Mouse (Mus musculus) WW6 (cell line): Measurements from ENCODE around the gene Zdhhc21.

ENCODE experiments used
- DNase-seq: peaks from one replicate; pipeline ENCODE4 v3.0.0-alpha.2; 2013; ENCODE audit warnings: low read depth, low spot score

Gene Zdhhc21

GRCm38 (mm10) chr4:82859131-82860125, at the start of gene Zdhhc21:
Gene Zdhhc21, minus strand, starts transcription at chr4:82859958.
- peak; percentile 31 for DNase-seq

GRCm38 (mm10) chr4:82895227-82895626, 35.5 kb upstream of the Zdhhc21 start:
- DNase-seq = no peak

DNA sequence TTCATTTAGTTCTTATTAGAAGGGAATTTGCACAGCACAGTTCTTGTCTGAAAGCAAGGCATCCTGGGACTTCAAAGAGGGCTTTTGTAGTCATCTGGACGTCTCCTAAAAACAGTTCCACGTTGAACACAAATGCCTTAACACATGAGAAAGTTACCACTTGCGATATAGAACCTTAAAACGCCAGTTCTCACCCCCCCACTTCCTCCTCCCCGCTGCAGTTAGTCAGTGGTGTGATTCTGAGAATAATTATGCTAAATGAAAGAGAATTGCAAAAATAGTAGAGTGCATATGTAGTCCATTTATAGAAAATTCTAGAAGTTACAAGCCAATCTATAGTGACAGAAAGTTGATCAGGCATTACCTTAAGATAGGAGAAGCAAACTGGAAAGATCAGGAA, 32.5 kb upstream of the Zdhhc21 start:
- DNase-seq = no peak

- DNase-seq = no peak
Measured at GRCm38 (mm10) chr4:82891566-82891965, 31.8 kb upstream of the Zdhhc21 start.

- DNase-seq = no peak
Measured at GRCm38 (mm10) chr4:82891049-82891448, 31.3 kb upstream of the Zdhhc21 start.

DNA sequence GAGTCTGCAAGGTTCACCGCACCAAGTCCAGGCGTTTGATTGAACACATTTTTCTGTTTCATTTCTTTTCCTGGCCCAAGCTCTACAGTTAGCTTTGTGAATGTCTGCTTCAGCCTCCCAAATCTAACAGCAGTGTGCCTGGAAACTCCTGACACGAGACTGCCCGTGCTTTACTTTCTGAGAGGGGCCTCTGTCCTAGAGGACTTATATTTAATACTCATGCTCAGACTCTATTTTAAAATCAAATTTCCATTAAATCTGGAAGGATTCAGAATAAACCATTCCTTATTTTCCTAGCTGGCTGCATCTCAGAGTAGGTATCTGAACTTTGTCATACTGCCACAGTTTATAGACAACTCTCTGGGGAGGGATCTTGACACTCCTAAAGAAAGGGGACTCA, 30.8 kb upstream of the Zdhhc21 start:
- no peak for DNase-seq

DNA sequence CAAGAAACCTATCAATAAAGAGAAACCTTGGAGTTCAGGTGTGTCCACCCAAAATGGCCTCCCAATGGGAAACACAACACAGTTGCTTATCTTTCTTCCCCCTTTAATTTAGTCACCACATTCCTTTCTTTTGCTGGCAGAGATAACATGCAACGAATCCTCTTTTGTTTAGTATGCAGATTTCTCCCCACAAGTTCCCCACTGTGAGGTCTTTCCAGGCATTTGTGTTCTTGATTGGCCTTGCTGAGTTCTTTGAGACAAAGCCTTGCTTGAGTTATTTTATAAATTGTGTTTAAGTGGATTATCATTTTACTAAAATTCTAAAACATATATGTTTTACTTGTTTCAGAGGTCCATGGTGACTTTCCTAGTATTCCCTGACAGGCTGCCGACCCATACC, 26.4 kb upstream of the Zdhhc21 start:
- DNase-seq = no peak

GRCm38 (mm10) chr4:82885535-82885913, 25.8 kb upstream of the Zdhhc21 start:
- DNase-seq = no peak

DNA sequence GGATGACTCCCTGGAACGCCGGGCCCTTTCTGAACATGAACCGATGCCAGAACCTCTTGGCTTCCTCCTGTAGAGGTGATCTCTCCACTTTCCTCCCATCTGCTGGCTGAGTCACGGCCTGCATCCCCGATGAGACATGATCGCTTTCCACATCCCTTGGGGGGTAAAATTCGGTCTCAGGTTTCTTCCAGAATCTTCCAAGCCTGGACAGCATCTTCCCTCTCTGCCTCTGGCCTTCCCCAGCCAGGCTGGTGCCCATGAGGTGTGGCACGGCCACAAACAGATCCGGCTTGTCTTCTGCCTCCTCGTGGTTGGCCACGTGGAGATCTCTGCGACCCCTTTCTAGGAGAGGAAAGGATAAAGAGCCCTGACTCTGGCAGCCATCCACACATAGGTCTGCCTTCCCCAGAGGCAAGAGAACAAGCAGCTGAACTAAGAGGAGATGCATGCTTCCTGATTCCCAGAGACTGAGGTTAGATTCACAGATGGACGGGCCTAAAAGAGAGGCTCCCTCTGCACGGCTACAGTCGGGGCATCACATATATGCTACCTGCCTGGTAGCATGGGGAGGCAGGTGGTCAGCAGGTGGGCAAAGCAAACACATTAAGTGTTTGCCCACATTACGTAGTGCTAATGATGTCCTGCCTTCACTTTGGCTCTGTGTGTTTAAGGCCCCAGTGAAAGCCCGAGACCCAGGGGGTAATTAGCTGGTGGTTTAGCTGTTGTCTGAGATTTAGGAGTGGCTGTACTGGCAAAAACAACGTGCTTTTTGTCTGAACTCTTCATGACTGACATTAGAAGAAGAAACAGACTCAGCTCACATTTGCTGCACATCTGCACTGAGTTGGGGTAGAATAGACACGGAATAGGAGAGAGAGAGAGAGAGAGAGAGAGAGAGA, 25.1 kb upstream of the Zdhhc21 start, which contains the start of gene Cer1:
TSS of gene Cer1 (minus strand) at position 513 of the 899 bp plus-strand sequence.
- no peak for DNase-seq

DNA sequence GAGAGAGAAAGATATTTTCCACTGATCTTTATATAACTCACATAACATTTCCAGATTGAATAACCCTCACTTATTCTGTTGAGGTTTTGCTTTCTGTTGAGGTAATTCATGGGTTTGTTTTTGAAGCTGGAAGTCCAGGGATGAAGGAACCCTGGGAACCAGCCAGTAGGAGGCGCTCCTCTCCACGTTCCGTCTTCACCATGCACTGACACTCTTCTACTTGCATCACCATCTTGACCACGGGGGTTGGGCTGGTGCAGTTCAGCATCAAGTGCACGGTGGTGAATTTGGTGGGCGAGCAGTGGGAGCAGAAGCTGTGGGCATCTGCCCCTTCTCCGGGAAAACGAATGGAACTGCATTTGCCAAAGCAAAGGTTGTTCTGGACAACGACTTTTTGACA, 22.7 kb upstream of the Zdhhc21 start:
- no peak for DNase-seq

- no peak for DNase-seq
Measured at GRCm38 (mm10) chr4:82881366-82881765, 21.6 kb upstream of the Zdhhc21 start.

DNA sequence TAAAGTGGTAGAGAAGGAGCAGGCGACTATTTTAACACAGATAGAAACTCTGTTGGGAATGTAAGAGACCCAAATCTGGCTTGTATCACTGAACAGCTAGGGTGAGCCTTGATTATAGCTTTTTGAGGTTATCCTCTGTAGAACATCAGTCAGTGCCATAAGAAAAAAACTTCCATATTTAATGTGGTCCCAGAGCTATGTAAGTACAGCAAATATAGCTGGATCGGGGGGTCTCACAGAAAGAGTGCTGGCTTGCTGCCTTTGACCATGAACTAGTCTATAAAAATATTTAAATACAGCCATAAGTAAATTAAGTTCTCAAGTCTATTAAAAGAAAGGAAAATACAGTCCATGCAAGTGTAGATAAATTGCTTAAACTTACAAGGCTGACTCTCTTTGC, 20.5 kb upstream of the Zdhhc21 start:
- DNase-seq = no peak

GRCm38 (mm10) chr4:82879152-82879551, 19.4 kb upstream of the Zdhhc21 start:
- DNase-seq = no peak

- no peak for DNase-seq
Measured at GRCm38 (mm10) chr4:82876656-82877055, 16.9 kb upstream of the Zdhhc21 start.

DNA sequence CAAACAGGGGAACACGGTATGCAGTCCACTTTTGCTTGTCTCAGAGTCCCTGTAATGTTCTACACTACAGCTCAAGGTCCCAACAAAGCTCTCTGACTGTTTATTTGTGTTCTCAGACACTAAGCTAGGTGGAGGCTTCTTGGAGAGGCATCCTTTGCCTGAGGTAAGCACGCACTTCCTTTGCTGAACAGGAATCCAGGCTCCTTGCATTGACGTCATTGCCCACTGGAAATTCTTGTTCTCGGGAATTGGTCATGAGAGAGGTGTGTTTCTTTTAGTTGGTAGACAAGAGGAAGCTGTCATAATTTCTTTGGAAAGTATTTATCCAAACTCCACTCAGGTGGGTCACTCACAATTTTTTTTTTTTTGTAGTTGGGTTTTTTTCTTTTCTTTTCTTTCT, 15.8 kb upstream of the Zdhhc21 start:
- DNase-seq = no peak

DNA sequence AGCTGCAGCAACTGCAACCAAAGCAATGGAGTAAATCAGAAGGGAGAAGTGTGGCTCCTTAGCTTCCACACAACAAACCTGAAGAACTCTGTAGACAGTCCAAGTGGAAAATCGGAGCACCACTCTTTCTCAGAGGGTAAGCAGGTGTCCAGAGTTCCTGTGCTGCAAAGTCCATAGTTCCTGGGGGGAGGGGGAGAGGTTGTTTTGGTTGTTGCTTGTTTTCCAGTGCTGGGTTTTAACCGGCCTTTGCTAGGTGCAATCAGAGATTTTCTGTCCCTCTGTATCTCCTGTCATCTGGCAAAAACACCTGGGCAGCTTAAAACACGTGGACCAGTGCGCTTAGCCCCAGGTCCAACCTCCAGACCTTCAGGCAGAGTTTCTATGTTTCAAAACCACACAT, 15.0 kb upstream of the Zdhhc21 start:
- DNase-seq = no peak

GRCm38 (mm10) chr4:82872548-82872947, 12.8 kb upstream of the Zdhhc21 start:
- no peak for DNase-seq

DNA sequence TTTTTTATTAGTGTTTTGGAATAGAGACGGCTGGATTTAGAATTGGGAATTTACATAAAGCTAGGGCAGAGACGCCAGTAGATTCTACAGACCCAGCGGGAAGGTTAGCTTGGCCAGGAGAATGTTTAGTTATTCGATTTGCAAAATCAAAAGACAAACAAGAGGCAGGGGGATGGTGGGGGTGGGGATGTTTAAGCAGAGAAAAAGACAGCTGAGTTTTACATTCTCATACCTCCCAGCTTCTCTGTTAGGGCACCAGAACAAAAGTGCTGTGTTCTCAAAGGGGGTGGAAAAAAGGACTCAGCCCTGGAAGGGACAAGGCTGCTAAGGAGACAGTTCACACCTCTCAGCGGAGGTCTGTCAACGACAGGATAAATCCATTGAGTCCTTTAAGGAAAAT, 12.4 kb upstream of the Zdhhc21 start:
- no peak for DNase-seq

DNA sequence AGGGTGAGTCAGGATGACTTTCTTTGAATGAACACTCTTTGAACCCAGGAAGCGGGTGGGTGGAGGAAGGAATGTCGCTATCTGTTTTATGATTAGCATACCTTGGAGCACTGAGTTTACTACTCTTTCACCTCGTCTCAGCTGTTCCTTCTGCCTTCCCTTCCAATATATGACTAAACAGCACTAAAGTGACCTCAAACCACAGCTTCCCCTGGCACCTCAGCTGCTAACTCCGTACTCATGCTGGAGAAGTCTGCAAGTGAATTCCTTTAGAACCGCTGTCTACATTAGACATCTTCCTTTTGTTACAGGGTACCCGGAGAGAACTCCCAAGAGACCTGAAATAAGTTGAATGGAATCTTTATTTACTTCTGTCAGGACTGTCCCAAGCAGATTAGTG, 11.2 kb upstream of the Zdhhc21 start:
- no peak for DNase-seq

DNA sequence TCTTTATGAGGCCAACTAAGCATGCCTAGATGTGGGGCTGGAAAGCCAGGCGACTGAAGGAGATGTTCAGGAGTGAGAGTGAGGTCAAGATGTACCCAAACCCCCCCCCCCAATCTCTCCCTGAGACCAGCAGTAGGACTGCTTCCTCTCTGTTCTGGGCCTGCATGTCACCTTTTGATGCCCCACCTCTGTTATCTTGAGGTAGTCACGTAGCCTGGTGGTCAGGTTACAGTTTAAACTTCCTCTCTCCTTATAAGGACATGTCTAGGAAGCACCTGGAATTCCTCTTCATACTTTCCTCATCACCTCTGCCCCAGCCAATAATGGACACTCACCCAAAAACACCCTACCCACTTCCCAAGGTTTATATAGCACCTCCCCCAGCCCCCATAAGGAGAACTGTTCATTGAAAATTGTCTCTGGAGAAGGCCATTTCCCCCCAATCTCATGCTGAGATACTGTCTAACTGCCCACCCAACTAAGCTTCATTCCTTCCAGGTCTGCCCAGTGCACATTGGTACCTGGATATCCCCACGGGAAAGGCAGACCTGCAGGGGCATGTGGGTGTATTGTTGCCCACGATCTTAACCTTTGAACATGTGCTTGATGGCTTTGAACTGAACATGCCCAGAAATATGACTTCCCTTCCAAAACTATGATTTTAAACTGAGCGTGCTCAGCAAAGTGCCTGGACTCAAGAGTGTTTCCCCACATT, 8.1 kb upstream of the Zdhhc21 start:
- no peak for DNase-seq

DNA sequence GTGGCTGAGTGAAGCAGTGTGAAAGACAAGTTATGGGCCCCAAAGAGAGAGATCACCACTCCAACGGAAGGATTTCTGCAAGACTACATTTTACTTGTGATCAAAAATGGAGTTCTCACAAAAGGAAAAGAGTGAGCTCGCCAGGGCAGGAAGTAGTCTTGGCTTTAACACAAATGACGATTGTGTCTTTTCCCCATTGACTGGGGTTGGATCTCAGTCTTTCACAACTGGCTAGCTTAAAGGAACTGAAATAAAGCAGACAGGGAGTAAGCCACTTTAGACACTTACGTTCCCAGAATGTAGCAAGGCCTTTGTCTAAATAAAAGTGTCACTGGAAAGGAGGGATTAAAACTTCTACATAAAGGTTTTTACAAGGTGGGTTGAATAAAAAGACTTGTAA, 7.4 kb upstream of the Zdhhc21 start:
- DNase-seq = no peak
